7 mouse cellular contexts compared by ENCODE assay signal in the genomic region with DNA sequence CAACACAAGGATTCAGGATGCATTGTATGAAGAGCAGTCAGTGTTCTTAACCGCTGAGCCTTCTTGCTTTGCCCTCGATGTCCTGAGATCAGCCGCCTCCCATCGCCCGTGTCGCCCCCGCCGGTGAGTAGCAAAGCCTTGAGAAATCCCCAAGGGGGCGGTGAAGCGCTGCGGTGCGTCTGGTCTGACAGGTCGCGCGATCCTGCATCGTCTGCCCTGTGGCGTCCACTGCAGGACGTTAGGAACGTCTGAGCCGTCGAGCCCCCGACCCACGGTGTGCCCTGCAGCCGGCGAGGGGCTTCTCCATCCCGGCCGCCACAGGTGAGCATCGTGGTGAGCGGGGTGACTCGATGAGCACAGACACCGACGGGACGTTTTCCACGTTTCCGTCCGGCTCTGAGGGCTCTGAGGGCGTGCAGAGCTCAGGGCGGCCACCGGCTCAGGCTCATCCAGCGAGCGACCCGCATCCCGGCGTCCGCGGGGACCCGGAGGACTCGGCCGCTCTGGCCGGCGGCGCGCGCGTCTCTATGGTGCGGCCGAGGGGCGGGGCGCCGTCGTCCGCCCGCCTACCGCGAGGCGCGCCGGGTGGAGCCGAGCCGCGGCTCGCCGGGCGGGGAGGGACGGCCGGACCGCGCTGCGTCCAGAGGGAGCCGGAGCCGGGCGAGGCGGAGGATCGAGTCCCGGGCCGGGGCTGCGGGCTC. TPM values are rescaled to one million over a fixed set of nuclear protein-coding genes. Genes with fewer than 3 reads are reported as not detected.
A peak's percentile ranks its signal among the peaks of the same experiment; 100 is the strongest.
DNase-seq lines count a peak whose midpoint lies in the region; ATAC-seq lines count a peak whose summit lies in the region.

Gene Tmem267, plus strand, starts transcription at position 160 of the 701 bp plus-strand sequence.
Gene 3110070M22Rik, minus strand, starts transcription at position 504 of the 701 bp plus-strand sequence.

- H3K9ac ChIP-seq in midbrain, embryonic 15.5 days: peak within 1 kb of the TSS; percentile 7

- DNase-seq in adrenal gland, adult 8-10 months: peak; percentile 59
- DNase-seq in embryo, embryonic 11 days: peak; percentile 93
- peak; percentile 98 for DNase-seq in heart, adult 11 months
- peak; percentile 91 for DNase-seq in kidney, adult 18-20 months
- DNase-seq in left cerebral cortex, postnatal 4 days: peak; percentile 88
- peak; percentile 83 to 95 for DNase-seq in spleen, postnatal 4 days (ENCODE audit: low spot score in 2 of 2)

- peaks cover 12% of the 10 kb centered on the region for H3K9me3 ChIP-seq in midbrain, embryonic 15.5 days

- 77% methylated on average over 87 of the region's 87 CpGs for WGBS in midbrain, embryonic 15.5 days

- H3K4me3 ChIP-seq in midbrain, embryonic 15.5 days: no peak within 1 kb of the TSS

- H3K4me2 ChIP-seq in midbrain, embryonic 15.5 days: peak within 1 kb of the TSS; percentile 32

- H3K27ac ChIP-seq in midbrain, embryonic 15.5 days: peak within 1 kb of the TSS; percentile 68

- H3K4me1 ChIP-seq in midbrain, embryonic 15.5 days: no peaks in the 10 kb centered on the region

- H3K36me3 ChIP-seq in midbrain, embryonic 15.5 days (replicated peaks): peaks cover 15% of the 10 kb centered on the region; the same call in 1 of the 2 replicates

- intact Hi-C loops in left cerebral cortex, postnatal 4 days (cut with DNase I): no loop called here

- no peaks in the 10 kb centered on the region for H3K27me3 ChIP-seq in midbrain, embryonic 15.5 days (replicated peaks)

- ATAC-seq in midbrain, embryonic 15.5 days (replicated peaks): no peak

RNA-seq across cellular contexts. Expression of gene Tmem267, which starts in this region (rescaled TPM):
- 10 to 100 TPM in 2 of 4 experiments, 1 to 10 TPM in 2; 8.5 to 12.5 (median 10.9) TPM for total RNA-seq in adrenal gland, adult 8-10 months (2022)
- 10 to 100 TPM; 19.3 to 26.1 TPM for total RNA-seq in left cerebral cortex, postnatal 4 days (2021)
- 3.7 and 4.2 TPM in 2 replicates for polyA plus RNA-seq in midbrain, embryonic 15.5 days (2015; fragmentation: Nextera tagmentation; extraction: Ambion mirVana)

RNA-seq across cellular contexts. Expression of gene 3110070M22Rik, which starts in this region (rescaled TPM):
- total RNA-seq in adrenal gland, adult 8-10 months (2022): 1 to 10 TPM; 1.0 to 2.5 (median 2.0) TPM
- 1 to 10 TPM; 3.1 to 3.4 TPM for total RNA-seq in left cerebral cortex, postnatal 4 days (2021)
- 1.4 and 2.0 TPM in 2 replicates for polyA plus RNA-seq in midbrain, embryonic 15.5 days (2015; fragmentation: Nextera tagmentation; extraction: Ambion mirVana)
